Mouse (Mus musculus) megakaryocyte, embryonic 14.5 days (primary cell): ENCODE data around the gene Birc2.

Experiments used
- FLI1 ChIP-seq: IDR thresholded peaks from 2 replicates; pipeline ENCODE4 v1.6.1; 2012; ENCODE audit warnings: low read length, inconsistent platforms, mixed read lengths
- GATA1 ChIP-seq: IDR thresholded peaks from 3 replicates; pipeline ENCODE4 v1.6.1; 2012; ENCODE audit warnings: mixed read lengths, low read length, inconsistent platforms, borderline replicate concordance

GRCm38 (mm10) chr9:7793561-7793960, 43.3 kb downstream of the Birc2 start:
- TF ChIP-seq GATA1 (no peak), FLI1 (no peak)
